Mouse (Mus musculus) ovary, postnatal 36 days (tissue): ENCODE measurements at regions not wholly inside any gene's neighbourhood (a gene's known extent, or its start where the extent isn't known, plus 50 kb on each side); places are given as distances from the start of the nearest gene placed in this dataset.

Experiments used
- DNase-seq: peaks from one replicate; pipeline ENCODE4 v3.0.0; 2022; ENCODE audit warnings: low spot score, mixed read lengths

DNA sequence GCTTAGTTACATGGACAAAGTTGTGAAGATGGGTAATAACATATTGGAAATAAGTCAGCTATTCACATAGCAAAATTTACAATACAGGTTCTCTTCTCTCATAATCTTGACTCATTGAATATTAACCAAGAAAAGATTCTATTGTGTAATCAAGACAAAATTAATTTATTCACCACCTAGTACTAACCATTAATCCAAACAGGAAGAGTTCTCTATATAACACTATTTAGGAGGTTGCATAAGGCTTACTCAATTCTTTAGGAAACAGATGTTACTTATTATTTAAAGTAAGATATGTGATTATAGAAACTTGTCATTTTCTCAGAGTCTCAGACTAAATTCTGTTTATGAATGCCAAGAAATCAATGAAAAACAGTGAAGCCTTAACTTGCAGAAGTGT, 600.4 kb upstream of the Tusc1 start:
- DNase-seq = no peak

DNA sequence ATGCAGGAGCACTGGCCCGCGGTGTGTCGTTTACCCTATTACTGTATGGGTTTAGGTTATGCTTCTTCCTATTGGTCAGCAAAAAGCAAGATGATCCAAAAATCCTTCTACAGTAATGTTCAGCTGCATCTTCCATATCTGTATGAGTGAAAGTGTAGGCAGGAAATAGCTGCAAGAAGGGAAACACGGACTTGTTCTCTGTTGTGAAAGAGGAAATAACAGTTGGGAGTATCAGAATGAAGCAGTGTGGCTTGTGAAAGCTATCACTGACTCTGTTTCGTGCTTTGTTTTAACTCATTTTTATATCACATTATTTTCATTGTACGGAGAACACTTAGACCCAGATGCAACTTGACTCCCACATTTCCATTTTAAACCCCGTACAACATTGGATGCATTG, 591.8 kb upstream of the Tusc1 start:
- DNase-seq = no peak

DNA sequence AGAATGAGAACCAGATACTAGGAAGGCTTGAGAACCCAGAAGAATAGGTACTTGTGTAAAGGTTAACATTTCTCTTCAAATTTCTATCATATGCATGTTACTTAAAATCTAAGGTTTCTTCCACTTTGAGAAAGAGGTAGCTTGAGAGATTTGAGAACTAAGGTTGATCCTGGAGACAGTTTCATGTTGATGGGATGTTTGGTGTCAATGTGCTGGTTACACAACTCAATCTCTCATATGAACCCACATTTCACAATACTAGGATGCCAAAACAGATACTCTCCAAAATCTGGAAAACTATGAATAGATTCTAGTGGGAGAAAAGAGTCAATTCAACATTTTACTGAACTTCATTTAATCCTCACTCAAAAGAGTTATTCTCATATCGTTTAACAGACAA, 589.1 kb upstream of the Tusc1 start:
- DNase-seq = no peak

DNA sequence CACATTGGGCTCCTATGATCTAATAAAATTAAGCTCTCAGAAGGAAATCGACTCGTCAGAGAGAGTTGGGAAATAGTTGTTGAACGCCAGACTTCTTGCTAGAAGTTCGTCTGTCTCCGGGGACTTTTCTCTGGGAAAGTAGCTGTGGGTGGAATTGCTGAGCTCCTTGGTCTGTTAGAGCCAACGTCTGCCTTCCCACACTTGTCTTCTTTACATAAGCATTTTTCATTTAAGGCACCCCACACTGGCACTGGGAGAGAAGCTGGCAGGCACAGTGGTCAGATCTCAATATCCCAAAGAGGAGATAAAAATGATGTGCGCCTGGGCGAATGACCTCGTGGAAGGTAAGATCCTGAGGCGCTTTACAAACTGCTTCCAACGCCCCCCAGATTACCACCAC, 551.3 kb upstream of the Tusc1 start:
- DNase-seq = no peak

DNA sequence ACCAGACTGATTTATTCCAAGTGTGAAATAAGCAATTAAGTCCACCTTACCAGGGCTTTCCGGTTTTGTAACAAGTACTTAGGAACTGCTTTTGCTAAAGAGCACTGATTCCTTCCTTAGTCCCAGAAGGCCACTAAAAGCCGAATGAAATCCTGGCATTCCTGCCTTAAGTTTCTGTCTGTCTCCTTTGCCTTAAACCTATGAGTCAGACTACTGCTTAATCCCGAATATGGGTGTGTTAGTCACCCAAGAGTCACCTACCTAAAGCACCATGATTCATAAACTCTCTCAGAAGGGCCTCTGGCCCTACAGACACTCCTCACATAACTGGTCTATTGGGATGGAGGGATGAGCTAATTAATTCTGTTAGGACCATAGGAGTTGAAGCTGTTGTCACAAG, 546.0 kb upstream of the Tusc1 start:
- no peak for DNase-seq

DNA sequence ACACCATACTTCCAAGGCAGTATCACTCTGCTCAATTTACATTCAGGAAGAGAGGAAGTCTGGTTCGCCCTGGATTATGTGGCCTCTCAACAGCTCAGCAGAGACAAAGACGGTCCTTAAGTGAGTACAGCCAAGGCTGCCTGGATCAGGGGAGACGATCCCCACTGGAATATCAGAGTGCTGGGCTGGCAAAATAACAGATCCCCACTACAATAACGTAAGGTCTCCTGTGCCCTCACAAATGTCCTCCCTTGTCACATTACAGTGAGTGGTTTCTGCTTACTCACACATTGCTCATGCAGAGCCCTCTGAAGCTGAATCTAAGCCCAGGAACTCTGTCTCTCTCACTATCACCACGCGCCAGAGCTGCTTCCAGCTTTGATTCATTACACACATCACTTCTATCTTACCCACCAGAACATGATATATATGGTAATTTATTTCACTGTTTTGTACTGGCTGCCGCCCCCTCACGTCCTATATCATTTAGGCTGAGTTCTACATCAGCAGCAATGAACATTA, 544.1 kb upstream of the Tusc1 start:
- DNase-seq = no peak

DNA sequence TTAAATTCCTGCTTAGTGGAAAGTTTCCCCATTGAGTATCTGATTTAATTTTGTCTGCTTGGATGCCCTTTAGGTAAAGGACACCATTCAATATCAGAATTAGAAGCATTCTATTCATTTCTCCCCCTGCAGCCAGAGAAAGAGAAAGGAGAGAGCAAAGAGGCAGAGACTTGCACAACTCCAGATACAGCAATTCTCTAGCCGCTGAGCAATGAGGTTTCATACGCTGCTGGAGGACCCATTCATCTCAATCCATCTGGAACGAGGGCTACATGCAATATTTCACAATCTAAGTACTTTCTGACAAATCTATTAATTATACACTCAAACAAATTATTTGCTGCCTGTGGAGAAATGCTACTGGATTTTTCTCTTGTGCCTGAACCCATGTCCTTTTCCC, 538.0 kb upstream of the Tusc1 start:
- DNase-seq = no peak

DNA sequence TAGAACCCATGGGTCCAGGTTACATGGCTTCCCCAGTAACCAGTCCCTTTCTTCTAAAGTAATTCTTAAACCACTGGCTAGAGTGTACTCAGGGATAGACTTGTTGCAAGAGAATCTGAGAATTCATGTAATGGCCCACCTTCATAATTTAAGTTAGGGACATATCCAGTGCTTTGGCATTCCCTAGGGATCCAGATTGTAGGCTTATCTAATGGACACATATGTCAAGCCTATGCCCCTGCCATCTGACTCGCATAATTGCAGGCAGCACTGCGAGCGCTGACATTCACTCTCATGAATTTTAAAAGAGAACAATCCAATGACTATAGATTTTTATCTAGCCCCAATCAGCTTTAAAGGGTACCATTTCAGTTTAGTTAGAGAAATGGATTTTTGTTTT, 518.1 kb upstream of the Tusc1 start:
- no peak for DNase-seq

DNA sequence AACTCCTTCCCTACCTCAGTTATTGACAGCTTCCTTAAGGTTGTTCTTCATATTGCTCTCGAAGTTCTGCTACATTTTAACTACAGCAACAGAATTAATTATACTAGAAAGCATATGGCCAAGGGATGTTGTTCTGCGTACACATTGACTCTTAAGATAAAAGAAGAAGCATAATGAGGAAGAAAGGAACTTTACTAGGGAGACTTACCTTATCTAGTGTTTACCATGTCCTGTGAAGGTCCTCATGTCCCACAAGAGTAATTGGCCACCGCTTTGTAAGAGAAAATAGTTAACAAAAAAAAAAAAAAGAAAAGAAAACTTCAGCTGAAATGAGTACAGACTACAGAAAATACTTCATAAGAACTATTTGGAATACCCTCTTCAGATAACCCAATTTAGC, 513.9 kb upstream of the Tusc1 start:
- DNase-seq = no peak

DNA sequence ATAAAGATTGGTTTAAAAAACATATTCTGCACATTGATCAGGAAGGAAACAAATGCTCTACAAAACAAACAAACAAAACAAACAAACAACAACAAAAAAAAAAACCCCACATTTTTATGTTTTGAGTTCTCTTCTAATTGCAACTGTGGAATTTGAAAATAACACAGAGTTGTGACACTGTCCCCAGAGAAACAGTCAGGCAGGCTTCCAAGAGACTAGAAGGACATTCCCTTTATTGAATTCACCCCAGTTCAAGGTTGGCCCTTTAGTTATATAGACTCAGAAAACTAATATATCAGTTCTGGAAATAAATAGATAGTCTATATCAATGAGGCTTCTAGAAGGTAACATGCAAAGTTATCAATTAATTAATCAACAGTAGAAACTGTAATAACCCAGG, 495.4 kb upstream of the Tusc1 start:
- DNase-seq = no peak

DNA sequence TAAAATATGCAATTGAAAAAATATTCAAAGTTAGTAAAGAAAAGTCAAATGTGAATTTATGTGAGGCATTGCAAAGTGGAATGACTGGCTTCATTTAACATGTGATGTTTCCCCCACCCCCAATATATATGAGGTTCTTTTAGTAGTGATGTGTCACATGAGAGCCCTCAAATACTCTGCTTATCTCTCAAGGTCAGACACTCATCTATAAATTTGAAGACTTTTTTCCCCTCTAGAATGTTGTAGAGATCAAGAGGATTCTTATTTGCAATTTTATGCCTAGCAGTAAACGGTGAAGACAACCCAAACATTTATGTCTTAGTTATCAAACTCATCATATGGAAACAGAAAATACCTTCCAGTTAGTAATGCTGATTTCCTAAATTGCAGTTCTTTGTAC, 457.8 kb upstream of the Tusc1 start:
- DNase-seq = no peak

DNA sequence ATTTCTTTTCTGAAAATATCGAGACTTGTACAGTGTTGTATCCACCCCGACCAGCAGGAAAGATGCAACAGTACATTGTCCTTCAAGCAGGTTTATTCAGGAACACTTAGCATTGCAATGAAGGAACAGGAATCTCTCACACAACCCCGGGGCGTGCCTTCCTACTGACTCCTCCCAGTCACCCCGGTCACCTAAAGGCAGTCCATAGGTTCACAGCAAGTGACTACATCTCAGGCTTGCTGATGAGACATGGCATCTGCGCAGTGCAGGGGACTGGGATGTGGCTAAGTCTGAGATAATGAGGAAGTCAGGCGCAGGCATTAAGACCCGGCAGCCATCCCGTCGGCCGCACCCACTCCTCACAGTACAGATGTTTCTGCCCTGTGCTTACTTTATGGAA, 454.8 kb upstream of the Tusc1 start:
- DNase-seq = no peak

DNA sequence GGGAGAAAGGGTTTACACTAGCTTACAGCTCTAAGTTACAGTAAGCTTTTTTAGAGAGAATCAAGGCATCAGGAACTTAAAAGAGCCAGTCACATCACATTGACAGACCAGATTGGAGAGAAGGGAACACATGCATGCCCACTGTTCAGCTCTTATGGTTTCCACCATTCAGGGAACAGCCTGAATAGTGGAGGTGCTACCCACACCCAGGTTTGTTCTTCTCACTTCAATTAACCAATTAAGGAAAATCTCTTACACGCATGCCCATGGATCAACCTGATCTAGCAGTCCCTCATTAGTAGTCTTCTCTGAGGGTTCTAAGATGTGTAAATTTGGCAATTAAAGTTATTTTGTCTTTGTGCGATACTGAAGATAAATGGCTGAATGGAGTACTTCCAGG, 419.2 kb upstream of the Tusc1 start:
- DNase-seq = no peak

DNA sequence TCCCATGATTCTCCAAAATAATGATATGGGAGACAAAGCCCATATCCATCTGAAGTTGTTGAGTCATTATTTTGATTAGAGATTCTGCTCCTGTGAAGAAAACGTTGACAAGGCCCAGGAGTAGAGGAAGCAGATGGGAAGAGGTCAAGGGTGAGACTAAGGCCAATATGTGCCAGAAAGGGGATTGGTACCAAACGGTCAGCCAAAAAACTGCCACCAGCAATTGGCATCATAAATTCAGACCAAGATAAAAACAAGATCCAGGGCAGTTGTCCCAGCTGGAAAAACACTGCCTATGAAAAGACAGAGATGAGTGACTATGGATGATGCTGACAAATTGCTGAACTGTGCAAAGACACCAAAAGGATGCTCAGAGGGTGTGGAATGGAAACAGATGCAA, 411.0 kb upstream of the Tusc1 start:
- no peak for DNase-seq

DNA sequence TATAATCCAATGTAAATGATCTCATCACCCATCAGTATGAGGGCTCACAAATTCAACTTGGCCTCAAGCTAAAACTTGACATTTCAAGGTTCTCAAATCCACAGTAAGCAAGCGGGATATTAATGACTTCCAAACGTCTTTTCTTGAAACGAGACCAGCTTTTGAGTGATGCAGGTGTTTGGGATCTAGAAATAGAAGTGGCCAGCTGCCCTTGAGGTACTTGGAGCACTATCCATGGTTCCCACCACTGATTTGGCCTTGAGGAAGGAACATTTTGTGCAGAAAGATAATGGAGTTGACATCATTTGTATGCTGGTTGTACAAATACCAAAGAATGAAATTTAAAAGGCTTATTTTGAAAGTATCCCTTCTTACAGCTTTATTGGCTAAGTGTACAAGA, 378.4 kb upstream of the Tusc1 start:
- no peak for DNase-seq

DNA sequence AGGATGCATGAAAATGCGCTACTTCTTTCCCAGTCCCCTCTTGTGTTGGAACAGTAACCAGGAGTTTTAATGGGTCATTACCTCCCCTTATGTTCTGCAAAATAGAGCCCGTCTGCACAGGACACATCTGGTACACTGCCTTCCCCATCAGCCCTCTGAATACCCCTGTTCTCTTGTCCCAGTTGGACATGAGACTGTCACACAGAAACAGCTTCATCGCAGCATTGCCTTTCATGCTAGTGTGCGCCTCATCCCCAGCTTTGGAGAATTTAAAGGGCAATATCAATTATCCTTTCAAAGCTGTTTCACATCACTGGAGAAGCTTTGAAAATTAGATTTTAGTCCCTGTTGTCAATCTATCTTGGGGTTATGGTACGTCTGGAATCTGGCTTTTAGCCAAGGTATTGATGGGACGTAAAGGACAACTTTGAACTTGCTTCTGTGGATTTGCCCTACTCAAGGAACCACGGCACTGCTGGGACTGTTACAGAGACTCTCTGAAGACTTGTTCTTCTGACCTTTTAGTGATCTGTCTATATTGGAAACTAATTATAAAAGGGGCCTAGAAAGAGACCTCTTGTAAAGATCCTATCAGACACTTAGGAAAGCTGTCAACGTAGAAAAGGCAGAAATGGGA, 341.2 kb upstream of the Tusc1 start:
- no peak for DNase-seq

DNA sequence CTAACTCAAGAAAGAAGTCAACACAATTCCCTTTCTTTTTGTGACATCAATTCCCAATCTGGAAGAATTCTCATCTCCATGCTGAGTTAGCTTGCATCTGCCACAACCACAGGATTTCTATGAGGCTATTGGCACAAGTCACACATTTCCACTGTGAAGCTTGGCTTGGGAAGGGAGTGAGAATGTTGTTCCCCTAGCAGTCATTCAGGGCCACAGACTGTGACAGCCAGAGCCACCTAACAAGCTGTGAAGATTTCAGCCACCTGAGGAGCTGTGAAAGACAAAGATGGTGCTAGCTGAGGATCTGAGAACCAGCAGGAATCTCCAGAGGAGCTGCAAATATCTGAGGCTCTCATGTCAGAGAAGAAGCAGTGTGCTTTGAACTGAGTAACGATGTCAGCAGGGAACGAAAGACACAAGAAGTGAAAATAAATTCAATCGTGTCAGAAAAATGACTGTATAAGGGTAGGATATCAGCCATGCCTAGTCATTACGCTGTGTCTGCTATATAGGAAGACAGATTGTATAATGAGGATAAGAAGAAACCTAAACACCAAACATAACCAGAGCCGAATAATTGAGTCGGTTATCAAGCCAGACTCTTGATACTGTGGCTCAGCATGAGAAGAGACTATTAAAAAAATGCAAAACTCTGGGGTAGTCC, 340.6 kb upstream of the Tusc1 start:
- no peak for DNase-seq

DNA sequence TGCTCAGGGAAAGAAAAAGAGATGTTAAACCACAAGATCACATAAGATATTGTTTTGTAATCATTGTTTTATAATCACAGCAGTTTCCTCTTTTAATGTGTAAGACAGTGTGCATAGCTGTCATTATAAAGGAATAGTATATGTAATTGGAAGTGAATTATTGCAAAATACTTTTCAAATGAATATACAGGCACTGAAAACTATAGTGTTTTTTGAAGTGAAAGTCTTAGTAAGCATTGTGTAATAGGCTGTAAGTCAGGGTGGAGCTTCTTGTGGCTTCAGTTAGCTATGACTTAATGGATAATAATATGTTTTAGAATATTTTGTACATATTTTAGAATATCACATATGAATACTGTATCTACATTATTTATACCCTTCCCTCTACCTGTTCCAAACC, 333.7 kb upstream of the Tusc1 start:
- DNase-seq = no peak

DNA sequence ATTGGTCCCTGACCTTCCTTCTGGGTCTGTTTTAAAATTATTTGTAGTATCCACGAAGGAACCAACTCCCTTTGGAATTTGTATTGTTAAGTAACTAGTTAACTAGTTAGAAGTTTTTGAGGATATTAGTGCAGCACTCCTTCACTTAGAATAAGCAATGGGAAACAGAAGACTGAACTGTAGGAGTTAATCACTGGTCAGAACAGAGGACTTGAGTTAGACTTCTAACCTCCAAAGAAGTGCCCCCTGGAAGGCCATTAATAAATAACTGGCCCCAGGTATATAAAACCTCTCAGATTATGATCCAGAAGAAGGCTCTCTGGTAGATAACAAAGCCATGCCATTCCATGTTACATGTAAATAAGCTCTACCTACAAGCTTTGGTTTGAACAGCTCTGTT, 329.0 kb upstream of the Tusc1 start:
- no peak for DNase-seq

DNA sequence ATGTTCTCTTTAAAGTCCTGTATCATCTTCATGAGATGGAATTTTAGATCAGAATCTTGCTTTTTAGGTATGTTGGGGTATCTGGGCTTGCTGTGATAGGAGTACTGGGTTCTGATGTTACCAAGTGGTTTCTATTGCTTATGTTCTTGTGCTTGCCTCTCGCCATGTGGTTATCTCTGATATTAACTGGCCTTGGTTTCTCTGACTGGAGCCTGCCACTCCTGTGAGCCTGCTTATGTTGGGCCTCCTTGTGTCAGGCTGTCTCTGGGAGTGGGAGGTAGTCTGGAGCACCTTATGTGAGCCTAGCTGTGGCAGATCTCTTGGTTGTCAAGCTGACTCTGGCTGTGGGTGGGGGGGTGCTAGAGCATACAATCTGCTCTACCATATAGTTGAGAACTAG, 302.9 kb upstream of the Tusc1 start:
- no peak for DNase-seq

DNA sequence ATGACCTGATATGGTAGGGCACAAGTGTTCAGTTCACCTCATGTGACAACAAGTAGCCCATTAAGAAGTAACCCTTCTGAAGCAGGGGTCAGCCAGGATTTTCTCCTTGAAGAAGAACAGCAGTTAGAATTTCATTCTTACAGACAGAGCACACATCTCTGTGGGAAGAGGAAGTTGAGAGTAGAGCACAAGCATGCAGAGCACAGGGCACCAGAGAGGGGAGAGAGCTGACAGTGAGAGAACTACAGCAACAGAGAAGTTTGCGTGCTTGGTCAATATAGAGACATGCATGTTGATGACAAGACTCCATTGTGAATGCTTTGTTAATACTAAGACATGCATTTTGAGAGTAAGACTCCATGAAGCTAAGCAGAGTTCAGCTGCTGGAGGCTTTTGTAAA, 263.2 kb upstream of the Tusc1 start:
- DNase-seq = no peak

DNA sequence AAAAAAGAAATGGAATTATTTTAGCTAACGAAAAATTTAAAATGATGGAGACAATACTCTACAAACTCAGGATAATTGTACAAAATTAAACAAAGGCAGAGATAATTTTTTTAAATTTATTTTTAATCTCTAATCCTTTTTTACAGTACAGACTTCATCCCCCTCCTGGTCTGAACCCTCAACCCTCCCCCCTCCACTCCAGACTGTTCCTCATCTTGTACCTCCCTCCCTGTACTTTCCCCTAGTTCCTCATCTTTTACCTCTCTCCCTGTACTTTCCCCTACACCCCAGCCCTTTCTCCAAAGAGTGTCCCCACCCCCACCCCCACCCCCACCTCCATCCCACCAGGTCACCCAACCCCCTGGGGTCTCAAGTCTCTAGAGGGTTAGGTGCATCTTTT, 249.0 kb upstream of the Tusc1 start:
- no peak for DNase-seq

DNA sequence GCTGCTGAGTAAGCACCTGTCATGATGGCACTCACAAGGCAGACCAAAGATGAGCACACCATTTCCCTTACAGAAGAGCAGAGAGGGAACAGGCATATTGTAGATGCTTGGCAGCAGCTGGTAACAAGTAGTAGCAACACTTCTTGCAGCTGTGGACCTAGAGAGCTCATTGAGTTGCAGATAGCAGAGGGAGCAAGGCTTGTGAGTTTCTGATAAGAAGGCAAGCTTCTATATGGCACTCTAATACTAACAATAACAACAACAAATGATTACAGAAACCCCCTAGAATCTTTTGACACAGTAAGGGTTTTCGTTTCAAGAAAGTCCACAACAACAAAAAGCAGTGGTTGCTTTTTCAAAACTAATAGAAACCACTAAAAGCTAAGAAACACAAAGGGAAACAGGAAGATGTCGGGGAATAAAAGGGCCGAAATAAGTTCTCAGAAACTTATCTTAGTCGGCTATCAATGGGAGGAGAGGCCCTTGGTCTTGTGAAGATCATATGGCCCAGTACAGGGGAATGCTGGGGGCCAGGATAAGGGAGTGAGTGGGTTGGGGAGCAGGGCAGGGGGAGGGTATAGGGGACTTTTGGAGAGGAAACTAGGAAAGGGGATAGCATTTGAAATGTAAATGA, 248.5 kb upstream of the Tusc1 start:
- no peak for DNase-seq

DNA sequence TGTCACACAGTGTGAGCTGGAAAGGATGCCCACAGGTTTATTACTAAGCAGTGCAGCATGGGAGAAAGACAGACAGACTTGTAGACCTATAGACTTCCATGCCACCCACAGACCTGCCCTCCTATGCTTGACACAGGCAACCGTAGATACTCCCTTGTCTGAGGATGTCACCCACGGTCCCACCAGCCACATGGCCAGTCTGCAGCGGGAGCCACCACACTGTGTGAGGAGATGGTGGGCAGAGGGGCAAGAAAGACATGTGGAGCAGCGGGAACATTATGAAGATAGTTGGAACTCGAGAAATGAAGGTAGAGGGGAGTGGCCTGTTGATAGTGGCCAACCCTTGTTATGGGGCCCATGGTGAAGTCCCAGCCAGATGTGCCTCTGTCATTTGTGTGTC, 244.0 kb upstream of the Tusc1 start:
- DNase-seq = no peak
